Mouse (Mus musculus) cerebellum, adult 9-11 months (tissue): ENCODE measurements around the gene Lgals7.

Source experiments
- DNase-seq: peaks from one replicate; pipeline ENCODE4 v3.0.0; 2022

The Lgals7 gene

GRCm38 (mm10) chr7:28831411-28832125 lies 32.1 kb upstream of the Lgals7 start:
- no peak for DNase-seq

DNA sequence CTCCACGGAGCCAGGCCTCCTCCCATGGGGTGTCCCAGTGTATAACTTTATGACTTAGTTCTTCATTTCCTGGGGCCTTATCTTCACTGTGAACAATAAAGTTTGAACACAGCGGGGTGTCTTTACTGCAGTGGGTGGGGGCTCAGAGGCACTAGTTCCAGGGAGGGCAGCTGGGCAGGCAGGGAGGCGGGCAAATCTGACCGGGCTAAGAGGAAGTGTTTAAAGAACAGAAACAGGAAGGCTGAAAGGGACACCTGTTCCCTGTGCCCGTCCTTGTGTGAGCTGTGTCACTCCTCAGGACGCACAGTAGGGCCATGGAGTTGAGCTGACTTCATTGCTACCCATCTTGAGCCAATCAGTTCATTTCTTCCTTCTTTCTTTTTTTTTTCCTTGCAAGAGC lies 31.5 kb upstream of the Lgals7 start:
- DNase-seq = no peak

- DNase-seq = no peak
Observed at GRCm38 (mm10) chr7:28833723-28834347, 29.8 kb upstream of the Lgals7 start, which contains the start of gene Lgals4. Gene Lgals4, plus strand, starts transcription at chr7:28833854.

DNA sequence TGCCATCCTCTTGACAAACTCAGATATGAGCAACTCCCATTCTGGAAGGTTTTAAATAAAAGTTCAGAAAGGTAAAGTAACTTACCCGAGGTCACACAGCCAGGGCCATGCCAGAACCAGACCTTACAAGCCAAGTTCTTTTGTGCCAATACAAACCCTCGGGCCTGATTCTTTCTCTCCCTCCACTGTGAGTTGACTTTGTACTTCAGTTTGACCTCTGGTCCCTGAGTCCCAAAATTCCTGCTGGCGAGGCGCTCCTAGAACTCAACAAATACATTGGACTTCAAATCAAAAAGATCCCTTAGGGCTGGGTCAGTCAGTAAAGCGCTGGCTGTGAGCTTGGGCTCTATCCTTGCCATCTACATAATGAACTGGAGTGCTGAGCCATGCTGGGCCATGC lies 26.7 kb upstream of the Lgals7 start:
- DNase-seq = no peak

DNA sequence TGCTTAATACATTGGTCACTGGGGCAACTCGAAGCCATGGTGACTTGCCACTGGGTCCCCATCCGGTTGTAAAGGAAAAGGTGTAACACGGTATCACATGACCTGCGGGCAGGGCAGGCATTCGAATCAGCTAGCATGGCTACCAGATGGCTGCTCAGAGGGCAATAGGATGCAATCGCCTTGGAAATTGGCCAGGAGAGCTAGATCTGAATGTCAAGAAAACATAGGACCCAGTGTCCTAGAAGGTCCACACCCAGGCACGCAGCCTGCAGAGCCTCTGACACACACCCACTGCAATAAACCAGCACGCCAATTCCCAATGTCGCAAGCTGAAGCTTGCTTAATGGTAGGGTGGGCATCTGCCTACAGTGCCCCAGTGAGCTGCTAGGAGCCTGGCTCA lies 25.3 kb upstream of the Lgals7 start:
- DNase-seq = no peak

GRCm38 (mm10) chr7:28847273-28847672 lies 16.4 kb upstream of the Lgals7 start:
- DNase-seq = no peak

DNA sequence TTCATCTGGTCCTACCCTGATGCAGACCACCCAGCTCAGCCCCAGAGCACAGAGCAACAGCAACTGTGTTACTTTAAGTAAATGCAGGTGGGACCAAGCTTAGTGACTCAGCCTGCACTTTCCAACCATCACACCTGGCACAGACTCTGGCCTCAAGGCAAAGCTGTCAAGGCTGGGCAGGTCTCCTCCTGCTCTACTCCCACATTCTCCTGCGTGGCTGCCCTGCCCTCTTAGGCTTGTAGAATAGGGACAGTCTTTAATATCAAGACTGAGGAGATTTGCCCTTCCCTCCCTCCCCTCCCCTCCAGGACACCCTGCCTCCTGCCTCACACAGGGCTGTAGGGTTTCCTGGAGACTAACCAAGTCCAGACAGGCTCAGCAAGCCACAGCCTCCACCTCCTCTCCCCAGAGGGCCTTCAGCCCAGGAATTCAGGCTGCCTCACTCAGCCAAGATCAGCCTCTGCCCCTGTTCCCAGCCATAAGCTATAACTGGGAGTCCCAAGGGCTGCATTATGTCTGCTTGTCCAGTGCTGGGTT lies 13.9 kb upstream of the Lgals7 start:
- no peak for DNase-seq

- DNase-seq = no peak
Observed at GRCm38 (mm10) chr7:28850642-28851041, 13.0 kb upstream of the Lgals7 start.

- DNase-seq = no peak
Observed at GRCm38 (mm10) chr7:28859953-28860352, 3.7 kb upstream of the Lgals7 start.

- DNase-seq = no peak
Observed at GRCm38 (mm10) chr7:28860898-28861297, 2.8 kb upstream of the Lgals7 start.

DNA sequence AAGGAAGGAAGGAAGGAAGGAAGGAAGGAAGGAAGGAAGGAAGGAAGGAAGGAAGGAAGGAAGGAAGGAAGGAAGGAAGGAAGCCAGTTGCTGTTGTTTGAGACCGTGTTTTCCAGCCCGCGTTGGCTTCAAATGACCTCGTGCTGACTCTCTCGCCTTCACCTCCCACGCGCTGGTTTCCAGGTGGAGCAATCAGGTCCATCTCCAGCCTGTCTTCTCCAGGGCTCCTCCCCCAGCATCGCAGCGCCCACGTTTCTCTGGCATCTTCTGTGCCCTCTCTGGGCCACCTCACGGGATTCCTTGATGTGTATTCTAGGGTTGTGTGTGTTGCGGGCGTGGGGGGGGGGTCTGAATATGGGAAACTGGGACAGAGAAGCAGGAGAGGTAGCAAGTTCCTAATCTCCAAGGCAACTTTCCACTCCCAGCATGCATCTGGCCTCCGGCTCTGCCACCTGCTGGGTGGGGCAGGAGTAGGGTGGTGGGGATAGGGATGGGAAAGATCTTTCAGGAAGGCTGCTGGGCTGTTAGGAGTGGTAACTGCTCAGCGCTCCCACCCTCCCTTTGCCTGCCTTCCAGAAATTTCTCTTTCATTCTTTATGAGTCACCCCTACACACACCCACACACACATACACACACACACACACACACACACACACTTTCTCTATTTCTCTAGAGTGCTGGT lies 695 bp upstream of the Lgals7 start:
- no peak for DNase-seq

DNA sequence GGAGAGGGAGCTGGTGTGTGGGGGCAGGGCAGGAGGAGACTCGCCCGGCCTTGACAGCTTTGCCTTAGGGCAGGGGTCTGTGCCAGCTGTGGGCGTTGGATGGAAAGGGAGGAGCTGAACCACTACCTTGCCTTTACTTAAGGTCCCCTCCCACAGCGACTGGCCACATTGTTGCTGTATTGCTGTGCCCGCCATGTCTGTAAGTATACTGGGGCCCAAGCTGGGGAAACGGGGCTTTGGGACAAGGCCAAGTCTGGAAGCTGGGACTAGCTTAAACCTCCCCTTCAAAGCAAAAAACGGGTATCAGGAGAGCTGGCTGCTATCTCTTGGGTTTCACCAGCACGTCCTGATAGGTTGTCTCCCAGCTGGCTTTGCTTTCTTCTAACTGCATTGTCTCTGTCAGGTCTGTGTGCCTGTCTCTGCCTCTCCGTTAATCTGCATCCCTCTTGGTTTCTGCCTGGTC lies 666 bp downstream of the Lgals7 start:
- no peak for DNase-seq

GRCm38 (mm10) chr7:28865481-28866300 lies 2.0 kb downstream of the Lgals7 start:
- no peak for DNase-seq

DNA sequence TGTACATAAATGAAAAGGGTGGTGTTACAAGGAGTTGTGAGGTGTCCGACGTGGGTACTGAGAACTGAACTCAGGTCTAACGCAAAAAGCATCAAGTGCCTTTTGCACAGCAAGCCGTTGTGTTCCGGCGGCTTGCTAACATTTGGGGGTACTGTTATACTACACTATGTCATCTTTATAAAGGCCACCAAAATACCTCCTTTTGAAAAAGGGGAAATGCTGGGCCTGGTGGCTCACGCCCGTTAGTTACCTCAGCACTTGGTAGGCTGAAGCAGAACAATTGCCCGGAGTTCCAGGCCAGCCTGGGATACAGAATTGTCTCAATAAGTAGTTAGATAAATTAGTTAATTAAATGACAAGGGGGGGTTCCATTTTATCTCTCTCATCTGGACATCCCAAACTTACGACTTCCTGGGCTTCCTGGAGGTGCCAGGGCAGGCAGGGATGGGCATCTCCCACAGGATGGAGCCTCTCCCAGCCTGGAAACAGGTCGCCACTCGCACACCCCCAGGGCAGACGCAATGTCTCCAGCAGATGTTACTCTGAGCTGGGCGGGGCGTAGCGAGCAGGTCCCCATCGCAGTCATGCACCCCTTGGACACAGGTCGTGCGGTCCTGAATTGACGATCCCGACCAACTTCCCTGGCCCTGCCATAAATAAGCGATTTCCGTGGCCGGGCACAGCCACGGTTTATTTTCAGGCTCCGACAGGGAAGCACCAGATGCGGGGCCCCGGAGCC lies 3.3 kb downstream of the Lgals7 start:
- DNase-seq = no peak

- peak; percentile 70 for DNase-seq
Observed at GRCm38 (mm10) chr7:28867508-28868340, 4.1 kb downstream of the Lgals7 start.

DNA sequence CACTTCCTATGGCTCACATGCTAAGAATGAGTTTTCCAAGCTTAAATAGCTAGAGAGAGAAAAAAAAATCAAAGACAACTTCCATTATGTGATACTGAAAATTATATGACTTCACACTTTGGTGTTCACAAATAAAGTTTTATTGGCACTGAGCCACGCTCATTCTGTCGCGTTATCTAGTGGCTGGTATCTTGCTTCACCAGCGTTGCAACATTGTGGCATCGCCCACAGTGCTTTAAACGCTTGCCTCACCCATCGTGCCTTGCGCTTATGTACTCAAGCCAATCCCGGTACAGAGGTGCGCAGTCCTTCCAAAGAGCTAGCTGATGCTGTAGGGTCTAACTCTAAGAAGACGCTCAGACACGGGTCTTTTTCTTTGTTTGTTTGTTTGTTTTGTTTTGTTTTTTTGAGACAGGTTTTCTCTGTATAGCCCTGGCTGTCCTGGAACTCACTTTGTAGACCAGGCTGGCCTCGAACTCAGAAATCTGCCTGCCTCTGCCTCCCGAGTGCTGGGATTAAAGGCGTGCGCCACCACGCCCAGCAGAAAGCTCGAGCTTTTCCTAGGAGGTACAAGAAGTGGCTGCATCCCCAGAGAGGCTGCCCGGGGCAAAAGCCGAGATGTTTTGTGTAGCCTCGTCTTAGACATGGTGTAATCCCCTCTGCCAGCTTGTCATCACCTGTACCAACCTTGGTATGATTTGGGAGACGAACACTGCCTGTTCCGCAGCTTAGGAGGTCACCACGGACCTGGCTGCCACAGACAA lies 7.4 kb downstream of the Lgals7 start:
- no peak for DNase-seq

GRCm38 (mm10) chr7:28874565-28874964 lies 10.9 kb downstream of the Lgals7 start:
- DNase-seq = no peak

DNA sequence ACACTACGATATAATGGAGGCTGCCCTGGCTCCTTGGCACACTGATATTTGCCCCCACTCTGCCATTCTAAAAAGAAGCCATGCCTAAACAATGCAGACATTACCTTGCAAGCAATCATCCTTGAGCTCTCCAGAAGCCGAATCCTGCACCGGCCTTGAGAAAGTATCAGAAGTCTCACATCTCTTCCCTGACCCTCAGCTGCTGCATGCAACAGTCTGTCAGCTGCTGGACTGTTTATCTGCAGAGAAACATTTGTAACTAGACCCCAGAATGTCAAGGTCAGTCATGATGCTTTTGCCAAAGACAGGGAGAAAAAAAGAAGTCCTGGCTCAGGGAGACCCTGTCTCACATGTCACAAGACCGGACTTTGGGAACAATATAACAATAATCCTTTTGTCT lies 12.4 kb downstream of the Lgals7 start:
- DNase-seq = no peak

- no peak for DNase-seq
Observed at GRCm38 (mm10) chr7:28877155-28877554, 13.5 kb downstream of the Lgals7 start.

DNA sequence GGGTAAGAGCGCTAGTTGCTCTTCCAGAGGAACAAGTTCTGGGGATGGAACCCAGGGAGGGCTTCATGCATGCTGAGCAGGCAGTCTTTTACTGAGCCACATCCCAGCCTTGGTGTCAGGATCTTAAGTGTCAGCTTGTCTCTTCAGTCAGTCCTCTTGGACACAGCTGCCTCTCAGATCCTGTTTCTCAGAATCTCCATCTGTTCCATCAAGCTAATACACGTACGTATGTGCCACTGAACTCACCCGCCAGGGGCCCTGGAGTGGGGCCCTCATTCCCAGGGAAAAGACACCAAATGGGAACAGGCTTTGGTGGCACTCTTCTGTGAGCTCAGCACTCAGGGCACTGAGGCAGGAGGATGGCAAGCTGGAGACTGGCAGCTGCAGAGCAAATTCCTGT lies 14.2 kb downstream of the Lgals7 start:
- no peak for DNase-seq
